Mouse (Mus musculus) megakaryocyte, embryonic 14.5 days (primary cell): ENCODE results near the gene Myo1d.

ENCODE experiments used
- FLI1 ChIP-seq: IDR thresholded peaks from 2 replicates; pipeline ENCODE4 v1.6.1; 2012; ENCODE audit warnings: low read length, inconsistent platforms, mixed read lengths
- GATA1 ChIP-seq: IDR thresholded peaks from 3 replicates; pipeline ENCODE4 v1.6.1; 2012; ENCODE audit warnings: mixed read lengths, low read length, inconsistent platforms, borderline replicate concordance

DNA sequence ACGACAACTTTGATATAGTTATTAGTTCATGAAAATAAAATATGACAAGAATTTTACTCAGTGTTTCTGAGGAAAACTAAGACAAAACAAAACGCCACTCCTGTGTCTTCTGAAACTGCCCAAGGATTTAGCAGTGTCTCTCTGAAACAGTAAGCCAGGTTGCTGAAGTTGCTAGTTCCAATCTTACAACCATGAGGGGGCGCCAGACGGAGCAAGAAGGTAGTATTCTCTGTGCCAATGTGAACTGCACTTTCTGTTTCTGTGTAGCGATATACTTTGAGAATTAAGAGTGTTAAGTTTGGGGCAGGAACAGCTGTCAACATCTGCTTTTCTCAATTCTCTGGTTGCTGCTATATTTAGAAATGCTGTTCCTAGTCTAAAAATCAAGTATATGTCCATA is 165.4 kb downstream of the Myo1d start:
- TF ChIP-seq GATA1 (no peak), FLI1 (no peak)
